Mouse (Mus musculus): ENCODE measurements around the gene Abcd3.

- TF ChIP-seq CTCF (IDR thresholded peaks at IDR 0.05; ENCODE audit: low read depth) (no peak), EP300 (IDR thresholded peaks at IDR 0.05; ENCODE audit: low read depth) (no peak)
These were observed 28.9 kb upstream of the Abcd3 start for GRCm38 (mm10) chr3:121844013-121844412.
